Mouse (Mus musculus): Measurements from ENCODE around the gene 4930562C15Rik.

Gene 4930562C15Rik

DNA sequence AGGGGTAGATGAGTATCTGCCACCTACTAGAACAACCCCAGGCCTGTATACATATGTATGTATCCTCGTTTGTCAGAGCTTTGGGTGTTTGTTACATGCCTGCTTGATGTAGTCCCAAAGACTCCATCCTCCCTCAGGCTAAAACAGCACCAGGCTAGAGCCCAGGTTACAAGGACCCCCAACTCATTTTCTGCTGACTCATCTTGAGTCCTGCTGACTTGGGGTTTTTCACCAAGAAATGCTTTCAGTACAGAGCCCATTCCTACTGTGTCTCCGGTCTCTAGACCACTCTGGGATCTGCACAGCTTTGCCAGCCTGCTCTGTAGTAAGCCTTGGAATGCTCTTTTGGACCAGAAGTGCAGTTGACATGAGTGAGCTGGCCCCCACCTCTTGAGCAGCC, 81.4 kb downstream of the 4930562C15Rik start:
- no peak for DNase-seq (ENCODE audit: low spot score)

Data from spleen, adult 12 weeks (tissue).